Mouse (Mus musculus) NIH3T3 (cell line): ENCODE measurements around the gene Narfl.

Experiments used
- DNase-seq: peaks from one replicate; pipeline ENCODE4 v3.0.0-alpha.2; 2012; ENCODE audit warnings: low read depth

Narfl gene

GRCm38 (mm10) chr17:25762591-25762990 is 11.0 kb upstream of the Narfl start:
- DNase-seq: no peak

GRCm38 (mm10) chr17:25765886-25766285 is 7.7 kb upstream of the Narfl start:
- no peak for DNase-seq

- no peak for DNase-seq
Observed at GRCm38 (mm10) chr17:25769331-25769730, 4.2 kb upstream of the Narfl start.

- no peak for DNase-seq
Observed at GRCm38 (mm10) chr17:25775318-25776062, 1.9 kb downstream of the Narfl start.

DNA sequence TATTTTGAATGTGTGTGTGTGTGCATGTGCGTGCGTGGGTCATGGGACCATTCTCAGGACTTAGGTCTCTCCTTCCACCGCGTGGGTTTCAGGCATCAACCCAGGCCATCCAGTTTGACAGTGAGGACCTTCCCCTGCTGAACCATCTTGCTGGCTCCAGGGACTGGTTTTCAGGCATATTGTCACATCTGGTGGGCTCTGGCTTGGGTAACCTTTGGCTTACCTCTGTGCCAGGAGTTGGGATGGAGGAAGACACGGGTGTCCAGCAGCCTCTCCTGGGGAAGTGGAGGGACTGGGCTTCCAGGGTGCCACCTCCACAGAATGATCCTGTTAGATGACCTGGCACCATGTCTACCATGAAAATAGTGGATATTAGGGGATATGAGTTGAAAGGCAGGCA is 4.4 kb downstream of the Narfl start:
- no peak for DNase-seq

DNA sequence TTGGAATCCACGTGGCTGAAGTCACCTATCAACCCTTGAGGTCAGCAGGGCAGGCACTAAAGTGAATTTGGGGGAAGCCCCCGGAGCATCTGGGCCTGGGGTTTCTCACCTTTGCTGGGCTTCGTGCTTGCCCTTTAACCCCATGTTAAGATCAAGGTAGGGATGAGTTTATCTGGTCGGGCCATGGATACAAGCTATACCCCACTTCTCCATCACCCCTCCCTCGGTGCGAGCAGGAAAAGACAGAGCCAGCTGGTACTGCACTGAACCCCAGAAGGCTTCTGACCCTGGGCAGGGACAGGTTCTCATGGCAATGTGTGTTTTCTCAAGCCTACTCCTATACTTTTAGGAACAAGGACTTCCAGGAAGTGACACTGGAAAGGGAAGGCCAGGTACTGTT is 7.8 kb downstream of the Narfl start:
- DNase-seq: no peak

DNA sequence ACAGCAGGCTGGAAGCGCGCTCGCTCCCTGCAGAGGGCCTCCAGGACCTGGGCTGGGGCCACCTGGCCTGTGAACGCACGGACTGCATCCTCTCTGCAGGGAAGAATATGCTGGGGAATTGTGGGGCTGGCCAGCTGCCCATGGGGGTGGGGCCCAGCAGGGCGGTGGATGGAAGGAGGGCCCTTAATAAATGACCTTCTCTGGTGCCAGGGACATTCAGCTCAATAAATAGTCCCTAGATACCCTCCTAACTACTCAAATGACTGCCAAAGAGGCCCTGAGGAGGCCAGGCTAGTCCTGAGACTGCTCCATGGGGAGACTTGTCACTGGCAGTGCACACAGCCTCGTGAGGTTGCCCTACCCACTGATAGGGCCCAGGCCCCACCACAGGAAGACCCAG is 9.5 kb downstream of the Narfl start:
- DNase-seq: no peak

DNA sequence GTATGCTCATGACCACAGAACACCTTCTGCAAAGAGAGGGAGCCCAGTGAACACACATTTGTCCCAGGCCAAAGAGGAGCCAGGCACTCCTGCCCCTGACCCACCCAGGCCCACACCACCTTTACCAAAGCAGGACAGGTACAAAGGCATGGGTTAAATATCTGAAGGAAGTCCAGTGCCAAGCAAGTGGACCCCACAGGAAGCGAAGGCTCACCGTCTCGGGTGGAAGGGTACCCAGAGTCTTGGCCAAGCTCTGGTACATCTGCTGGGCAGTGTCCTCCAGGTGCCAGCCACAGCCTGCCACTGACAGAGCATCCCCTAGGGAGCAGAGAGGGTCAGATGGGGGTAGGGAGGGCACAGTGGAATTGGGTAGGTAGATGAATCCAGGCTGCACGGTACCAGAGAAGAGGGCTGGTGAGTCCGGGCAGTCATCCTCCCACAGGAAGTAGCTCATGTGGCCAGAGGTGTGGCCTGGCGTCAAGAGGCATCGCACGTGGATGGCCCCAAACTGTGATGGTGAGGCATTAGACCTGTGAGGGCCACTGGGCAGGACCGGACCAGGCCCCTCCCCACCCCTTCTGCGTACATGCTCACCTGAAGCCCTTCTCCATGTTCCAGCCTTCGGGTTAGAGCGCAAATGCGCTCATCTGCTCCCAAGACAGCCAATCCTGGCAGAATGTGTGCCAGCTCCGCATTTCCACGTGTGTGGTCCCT is 10.4 kb downstream of the Narfl start:
- no peak for DNase-seq

DNA sequence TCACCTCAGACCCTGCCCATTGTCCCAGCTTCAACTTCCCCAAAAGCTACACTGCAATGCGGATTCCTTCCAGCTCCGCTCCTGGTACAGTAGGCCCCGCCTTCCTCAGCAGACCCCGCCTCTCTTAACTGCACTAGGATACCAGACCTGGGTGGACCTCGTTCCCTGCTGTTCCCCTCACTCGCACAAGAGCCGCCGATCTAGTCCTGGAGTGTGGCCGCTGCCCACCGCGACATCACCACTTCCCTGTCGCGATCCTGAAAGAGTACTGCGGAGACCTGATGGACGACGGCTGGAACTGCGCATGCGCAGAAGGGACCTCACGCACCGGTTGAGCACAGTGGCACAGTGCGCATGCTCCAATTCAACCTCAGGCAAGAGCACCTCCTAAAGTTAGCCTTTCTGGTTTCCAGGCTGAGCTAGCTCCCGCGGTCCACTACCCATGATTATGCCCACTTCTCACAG is 11.7 kb downstream of the Narfl start, which contains the start of gene Haghl:
TSS of gene Haghl (minus strand) at position 393 of the 465 bp plus-strand sequence.
- peak; percentile 99 for DNase-seq

DNA sequence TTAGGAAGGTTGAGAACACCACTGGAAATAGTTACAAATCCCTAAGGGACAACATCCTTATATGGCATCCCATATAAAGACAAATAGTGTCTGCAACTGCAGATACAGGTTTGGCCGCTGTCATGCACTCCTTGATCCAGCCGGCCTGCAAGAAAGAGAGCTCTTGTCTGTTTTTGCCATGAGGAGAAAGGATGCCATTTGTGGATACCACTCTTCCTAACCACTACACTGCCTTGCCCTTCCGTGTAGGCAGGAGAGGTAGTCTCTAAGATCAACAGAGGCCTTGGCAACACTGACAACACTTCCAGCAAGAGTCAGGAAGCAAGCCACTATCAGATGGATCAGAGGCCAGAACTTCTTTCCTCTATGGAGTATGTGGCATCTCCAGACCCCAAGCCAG is 12.7 kb downstream of the Narfl start, which contains the start of gene Ccdc78:
TSS of gene Ccdc78 (plus strand) at position 301 of the 400 bp plus-strand sequence.
- DNase-seq: no peak

GRCm38 (mm10) chr17:25786781-25787504 is 13.4 kb downstream of the Narfl start:
- no peak for DNase-seq

DNA sequence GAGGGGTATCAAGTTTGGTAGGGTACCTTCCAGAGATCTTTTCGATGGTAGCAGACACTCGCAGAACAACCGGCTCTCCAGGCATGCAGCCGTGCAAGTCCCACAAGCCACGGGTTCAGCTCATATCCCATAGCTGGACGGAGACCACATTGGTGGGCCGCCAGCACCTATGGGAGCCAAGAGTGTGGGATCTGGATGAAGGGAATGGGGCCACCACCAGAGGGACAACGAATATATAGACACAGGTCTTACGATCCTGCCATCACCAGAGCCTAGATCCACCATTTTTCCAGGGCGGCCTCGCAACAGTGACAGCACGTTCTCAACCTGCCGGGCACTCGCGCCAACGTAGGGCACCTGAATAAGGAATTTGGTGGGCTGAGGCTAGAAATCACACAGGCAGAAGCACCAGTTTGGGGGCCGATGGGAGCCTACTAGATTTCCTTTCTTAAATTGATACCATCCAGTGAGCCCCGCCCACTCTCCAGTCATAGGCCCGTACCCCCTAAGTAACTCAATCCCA is 17.8 kb downstream of the Narfl start:
- no peak for DNase-seq

DNA sequence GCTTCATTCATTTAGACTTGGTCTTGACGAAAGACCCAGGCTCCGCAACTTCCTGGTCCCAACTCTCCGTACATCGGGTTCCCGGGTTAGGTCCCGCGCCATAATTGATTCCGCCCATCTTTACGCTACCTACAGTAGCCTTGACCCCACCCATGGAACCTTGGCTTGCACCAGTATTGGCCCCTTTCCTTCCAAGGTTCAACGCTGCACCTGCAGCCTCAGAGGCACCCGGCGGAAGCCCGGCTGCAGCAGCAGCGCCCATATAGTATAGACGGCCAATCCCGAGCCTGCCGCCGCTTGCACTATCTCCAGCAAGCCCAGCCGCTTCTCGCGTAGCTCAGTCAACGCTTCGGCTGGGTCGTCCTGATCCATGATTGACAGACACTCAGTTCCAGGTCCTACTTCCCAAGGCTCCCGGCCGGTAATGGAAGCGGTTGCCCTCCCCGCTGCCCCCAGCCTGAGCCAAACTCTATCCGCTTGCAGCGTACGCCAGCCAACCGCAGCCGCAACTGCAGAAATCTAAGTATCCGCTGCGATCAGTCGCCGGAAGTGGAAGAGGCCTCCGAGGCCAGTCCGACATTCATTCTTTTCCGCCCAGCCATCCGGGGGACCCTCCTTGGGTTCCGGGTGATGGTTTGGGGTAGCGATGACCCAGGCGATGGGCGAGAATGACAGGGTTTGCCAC is 18.4 kb downstream of the Narfl start:
- DNase-seq: peak; percentile 94

- peak; percentile 87 for DNase-seq
Observed at GRCm38 (mm10) chr17:25792615-25793014, 19.0 kb downstream of the Narfl start, which contains the start of gene Fam173a. Fam173a (minus strand) TSS chr17:25792901.

- no peak for DNase-seq
Observed at GRCm38 (mm10) chr17:25794197-25794596, 20.6 kb downstream of the Narfl start.

- DNase-seq: no peak
Observed at GRCm38 (mm10) chr17:25794998-25795397, 21.4 kb downstream of the Narfl start.

DNA sequence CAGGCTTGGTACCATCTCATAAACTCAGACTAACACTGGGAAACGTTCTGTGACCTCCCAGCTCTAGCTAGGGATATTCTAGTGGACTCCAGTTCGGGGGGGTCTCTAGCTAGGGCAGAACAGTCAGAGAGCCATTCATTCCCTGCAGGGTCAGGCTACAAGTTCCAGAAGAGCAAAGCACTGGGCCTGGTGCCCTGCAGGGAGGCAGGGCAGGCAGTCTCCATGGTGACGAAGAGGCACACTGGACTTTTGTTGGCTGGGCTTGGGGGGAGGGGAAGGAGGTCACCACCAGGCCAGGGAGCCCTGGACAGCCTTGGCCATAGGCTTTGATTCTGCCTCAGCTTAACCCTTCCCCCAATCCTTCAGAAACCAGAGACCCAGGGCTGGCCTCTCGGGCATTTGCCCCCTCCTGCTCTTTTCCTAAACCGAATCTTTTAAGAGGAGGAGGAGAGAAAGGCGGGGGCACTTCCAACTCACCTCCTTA is 22.1 kb downstream of the Narfl start, which contains the start of gene AC134908.4:
TSS of gene AC134908.4 (minus strand) at position 51 of the 484 bp plus-strand sequence.
- peak; percentile 60 for DNase-seq

GRCm38 (mm10) chr17:25796211-25796771 is 22.7 kb downstream of the Narfl start:
- peak; percentile 35 for DNase-seq

GRCm38 (mm10) chr17:25796951-25797369 is 23.4 kb downstream of the Narfl start, which contains the start of gene Metrn:
Metrn (minus strand) TSS chr17:25797136.
- peak; percentile 90 for DNase-seq

GRCm38 (mm10) chr17:25801029-25801428 is 27.5 kb downstream of the Narfl start:
- peak; percentile 85 for DNase-seq
